Mouse (Mus musculus): Measurements from ENCODE around the gene Ralgds.

Ralgds gene

DNA sequence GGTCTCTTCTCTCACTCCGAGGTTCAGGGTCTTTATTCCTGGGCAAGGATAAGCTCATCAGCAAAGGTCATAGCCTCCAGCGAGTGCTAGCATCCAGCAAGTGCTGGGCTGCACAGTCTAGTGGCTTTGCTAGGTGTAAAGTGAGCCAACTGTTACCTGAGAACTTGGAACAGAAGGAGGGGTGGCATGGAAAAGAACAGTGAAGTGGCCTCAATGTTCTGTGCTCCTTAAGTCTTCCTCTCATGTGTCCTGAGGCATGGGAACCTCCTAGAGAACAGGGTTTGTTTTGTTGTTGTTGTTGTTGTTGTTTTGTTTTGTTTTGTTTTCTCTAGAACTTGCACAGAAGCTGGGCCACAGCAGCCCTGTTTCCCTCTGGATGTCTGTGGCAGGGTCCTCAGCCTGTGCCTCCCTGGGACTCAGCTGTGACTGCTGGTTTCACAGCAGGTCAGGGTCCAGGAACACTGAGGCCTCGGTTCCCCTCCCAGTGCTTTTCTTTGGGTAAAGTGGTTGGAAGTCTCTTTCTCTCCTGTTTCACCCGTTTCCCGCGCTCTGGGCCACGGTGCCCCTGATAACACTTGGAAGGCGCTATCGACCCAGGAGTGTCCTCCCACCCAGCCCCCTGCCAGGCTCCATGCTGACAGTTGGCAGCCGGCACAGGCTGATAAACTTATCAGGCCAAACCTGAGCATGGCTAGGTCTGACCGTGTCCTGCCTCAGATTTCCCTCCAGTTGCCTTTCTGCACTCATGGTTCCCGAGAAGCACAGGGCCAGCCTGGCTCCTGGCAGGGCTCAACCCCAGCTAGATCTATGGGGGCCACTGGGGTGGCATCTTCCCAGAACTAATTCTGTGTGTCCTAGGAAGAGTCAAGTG, 89.0 kb downstream of the Ralgds start:
- in situ Hi-C loops (cut with MboI, MseI) = no loop called here
